Mouse (Mus musculus): ENCODE results near the gene Rev1.

GRCm38 (mm10) chr1:38058417-38058816 is 71.2 kb downstream of the Rev1 start:
- no peak for TF ChIP-seq GATA1 (IDR thresholded peaks at IDR 0.05; ENCODE audit: low read length)
- no peak for TF ChIP-seq TAL1 (IDR thresholded peaks at IDR 0.05; ENCODE audit: low read length)

Data from erythroblast, embryonic 14.5 days (primary cell).